Mouse (Mus musculus): Measurements from ENCODE around the gene Commd1. TPM values are rescaled to one million over a fixed set of nuclear protein-coding genes. Genes with fewer than 3 reads are reported as not detected.

Commd1 gene
- total and polyA plus RNA-seq, 2 experiments from 2014 or later: 11.6 to 242 TPM

DNA sequence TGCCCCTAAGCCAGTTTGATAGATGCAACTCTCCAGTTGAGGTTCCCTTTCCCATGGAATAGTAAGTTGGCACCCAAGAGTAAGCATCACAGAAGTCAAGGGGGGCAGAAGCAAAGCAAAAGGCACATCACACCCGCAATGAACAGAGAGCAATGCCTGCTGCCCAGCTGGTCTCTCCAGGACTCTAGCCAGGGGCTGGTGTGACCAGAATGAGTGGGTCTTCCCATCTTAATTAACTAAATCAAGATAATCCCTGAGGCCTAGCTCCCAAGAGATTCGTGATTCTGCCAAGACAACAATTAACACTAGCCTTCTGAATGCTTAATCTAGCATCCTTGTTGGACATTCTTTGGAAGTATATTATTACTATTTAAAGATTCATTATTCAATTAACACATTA is 58.6 kb downstream of the Commd1 start:
- Histone ChIP-seq H3K27ac (no peak overlapping the region), H3K36me3 (ENCODE audit: insufficient read depth, low read length) (no peaks in the 10 kb centered on the region), H3K4me3 (ENCODE audit: low read length) (no peak overlapping the region), H3K4me1 (ENCODE audit: insufficient read depth, low read length) (no peaks in the 10 kb centered on the region), H3K9me3 (ENCODE audit: low read length) (no peaks in the 10 kb centered on the region), H3K4me2 (ENCODE audit: low read depth, low read length) (no peak overlapping the region), H3K27me3 (ENCODE audit: insufficient read depth, low read length) (no peaks in the 10 kb centered on the region), H3K9ac (replicated peaks; ENCODE audit: low read length) (no peak overlapping the region)
- peak; percentile 27 for DNase-seq (ENCODE audit: low spot score)
- 45% methylated on average over 2 of the region's 2 CpGs for WGBS
- no peak for ATAC-seq
- TF ChIP-seq CTCF (IDR thresholded peaks at IDR 0.05; ENCODE audit: low read depth): no peak

DNA sequence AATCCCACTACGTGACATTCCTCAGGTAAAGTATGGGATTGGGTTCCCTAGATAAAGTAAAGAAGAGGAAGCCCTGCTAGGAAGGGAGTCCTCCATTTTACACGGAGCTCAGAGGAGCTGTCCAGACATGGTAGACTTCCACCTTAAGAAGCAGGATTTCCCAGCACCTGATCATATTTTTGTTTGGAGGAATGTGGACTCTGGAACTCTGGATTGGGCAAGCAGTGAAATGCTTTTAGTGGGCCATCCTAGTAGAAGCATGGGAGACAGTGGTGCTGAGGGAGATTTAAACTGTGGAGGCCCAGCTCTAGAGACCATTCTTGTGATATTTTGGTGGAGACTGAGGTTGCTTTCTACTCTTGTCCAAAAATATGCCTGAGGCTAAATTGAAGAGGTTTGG is 59.6 kb downstream of the Commd1 start:
- H3K9ac ChIP-seq (replicated peaks; ENCODE audit: low read length): no peak overlapping the region
- no peak overlapping the region for H3K27ac ChIP-seq
- DNase-seq (ENCODE audit: low spot score): no peak
- no peak for TF ChIP-seq CTCF (IDR thresholded peaks at IDR 0.05; ENCODE audit: low read depth)
- H3K4me1 ChIP-seq (ENCODE audit: insufficient read depth, low read length): no peaks in the 10 kb centered on the region
- WGBS: 97% methylated on average over 2 of the region's 2 CpGs
- no peak for ATAC-seq
- H3K27me3 ChIP-seq (ENCODE audit: insufficient read depth, low read length): no peaks in the 10 kb centered on the region
- H3K4me3 ChIP-seq (ENCODE audit: low read length): no peak overlapping the region
- H3K36me3 ChIP-seq (ENCODE audit: insufficient read depth, low read length): no peaks in the 10 kb centered on the region
- no peak overlapping the region for H3K4me2 ChIP-seq (ENCODE audit: low read depth, low read length)
- no peaks in the 10 kb centered on the region for H3K9me3 ChIP-seq (ENCODE audit: low read length)

DNA sequence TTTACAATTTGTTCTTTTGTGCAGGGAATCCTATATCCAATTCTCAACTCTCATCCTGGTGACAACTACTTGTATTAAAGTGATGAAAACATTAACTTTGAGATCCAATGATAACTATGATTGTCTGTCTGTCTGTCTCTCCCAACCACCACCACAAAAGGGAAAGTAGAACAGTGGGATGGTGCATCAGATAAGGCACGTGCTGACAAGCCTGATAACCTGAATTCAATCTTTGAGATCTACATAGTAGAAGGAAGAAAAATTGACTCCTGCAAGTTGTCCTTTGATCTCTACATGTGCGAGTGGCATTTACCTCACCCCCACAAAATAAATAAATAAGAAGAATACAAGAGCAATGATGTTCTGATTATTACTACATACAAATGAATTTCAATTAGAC is 62.8 kb downstream of the Commd1 start:
- no peaks in the 10 kb centered on the region for H3K27me3 ChIP-seq (ENCODE audit: insufficient read depth, low read length)
- no peak for ATAC-seq
- TF ChIP-seq CTCF (IDR thresholded peaks at IDR 0.05; ENCODE audit: low read depth): no peak

DNA sequence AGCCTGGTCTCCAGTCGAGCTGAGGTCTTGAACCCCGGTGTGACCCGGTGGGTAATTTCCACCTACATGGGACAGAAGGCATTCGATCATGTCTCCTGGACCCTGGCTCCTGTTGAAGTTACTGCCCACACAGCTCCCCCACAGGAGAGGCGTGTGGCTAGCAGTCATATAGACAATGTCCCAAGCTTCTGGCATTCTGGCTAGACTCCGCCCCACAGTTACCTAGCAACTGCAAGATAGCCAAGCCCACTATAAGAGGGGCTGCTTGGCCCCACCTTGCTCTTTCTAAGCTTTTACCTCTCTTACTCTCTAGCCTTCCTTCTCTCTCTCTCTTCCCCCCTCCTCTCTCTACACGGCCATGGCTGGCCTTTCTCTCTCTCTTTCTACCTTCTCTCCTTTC is 64.4 kb downstream of the Commd1 start:
- H3K9me3 ChIP-seq (ENCODE audit: low read length): 0 out of 2 replicates have a peak, but pooled peaks cover 2% of the 10 kb centered on the region
- WGBS: 87% methylated on average over 7 of the region's 7 CpGs
- TF ChIP-seq CTCF (IDR thresholded peaks at IDR 0.05; ENCODE audit: low read depth): no peak
- H3K4me2 ChIP-seq (ENCODE audit: low read depth, low read length): no peak overlapping the region
- H3K9ac ChIP-seq (replicated peaks; ENCODE audit: low read length): no peak overlapping the region
- no peak overlapping the region for H3K27ac ChIP-seq
- DNase-seq (ENCODE audit: low spot score) (no peak), ATAC-seq (no peak)
- no peaks in the 10 kb centered on the region for H3K27me3 ChIP-seq (ENCODE audit: insufficient read depth, low read length)
- no peaks in the 10 kb centered on the region for H3K4me1 ChIP-seq (ENCODE audit: insufficient read depth, low read length)
- H3K36me3 ChIP-seq (ENCODE audit: insufficient read depth, low read length): no peaks in the 10 kb centered on the region
- no peak overlapping the region for H3K4me3 ChIP-seq (ENCODE audit: low read length)

More for the DNA sequence above, 62.8 kb downstream of the Commd1 start:
- no peaks in the 10 kb centered on the region for H3K4me1 ChIP-seq (ENCODE audit: insufficient read depth, low read length)
- no peak for DNase-seq (ENCODE audit: low spot score)
- no peak overlapping the region for H3K9ac ChIP-seq (replicated peaks; ENCODE audit: low read length)
- H3K27ac ChIP-seq: no peak overlapping the region
- WGBS: 85% methylated on average over 2 of the region's 2 CpGs
- H3K9me3 ChIP-seq (ENCODE audit: low read length): 0 out of 2 replicates have a peak, but pooled peaks cover 2% of the 10 kb centered on the region
- no peak overlapping the region for H3K4me3 ChIP-seq (ENCODE audit: low read length)
- H3K4me2 ChIP-seq (ENCODE audit: low read depth, low read length): no peak overlapping the region
- H3K36me3 ChIP-seq (ENCODE audit: insufficient read depth, low read length): no peaks in the 10 kb centered on the region

DNA sequence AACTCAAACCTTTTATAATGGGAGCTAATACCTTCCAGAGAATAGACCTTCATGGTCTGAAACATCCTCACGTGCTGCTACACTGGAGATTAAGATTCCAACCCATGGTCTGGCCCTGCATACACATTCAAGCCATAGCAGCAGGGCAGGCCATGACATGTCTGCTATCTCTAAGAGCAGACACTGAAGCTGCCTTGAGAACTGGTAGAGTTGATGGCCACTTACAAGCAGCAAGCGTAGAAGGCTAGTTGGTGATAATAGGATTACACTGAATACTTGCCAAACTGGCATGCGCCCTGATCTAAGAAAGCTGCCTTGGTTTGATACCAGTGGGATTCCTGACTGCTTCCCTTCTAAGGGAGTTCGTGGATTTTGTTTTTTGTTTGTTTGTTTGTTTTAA is 68.4 kb downstream of the Commd1 start:
- 0 out of 2 replicates have a peak, but pooled peaks cover 2% of the 10 kb centered on the region for H3K9me3 ChIP-seq (ENCODE audit: low read length)
- 72% methylated on average over 4 of the region's 4 CpGs for WGBS
- no peaks in the 10 kb centered on the region for H3K36me3 ChIP-seq (ENCODE audit: insufficient read depth, low read length)
- H3K4me1 ChIP-seq (ENCODE audit: insufficient read depth, low read length): no peaks in the 10 kb centered on the region
- no peak overlapping the region for H3K9ac ChIP-seq (replicated peaks; ENCODE audit: low read length)
- no peak overlapping the region for H3K27ac ChIP-seq
- no peaks in the 10 kb centered on the region for H3K27me3 ChIP-seq (ENCODE audit: insufficient read depth, low read length)
- H3K4me2 ChIP-seq (ENCODE audit: low read depth, low read length): no peak overlapping the region
- H3K4me3 ChIP-seq (ENCODE audit: low read length): no peak overlapping the region
- no peak for TF ChIP-seq CTCF (IDR thresholded peaks at IDR 0.05; ENCODE audit: low read depth)
- ATAC-seq: no peak
- peak; percentile 34 for DNase-seq (ENCODE audit: low spot score)

DNA sequence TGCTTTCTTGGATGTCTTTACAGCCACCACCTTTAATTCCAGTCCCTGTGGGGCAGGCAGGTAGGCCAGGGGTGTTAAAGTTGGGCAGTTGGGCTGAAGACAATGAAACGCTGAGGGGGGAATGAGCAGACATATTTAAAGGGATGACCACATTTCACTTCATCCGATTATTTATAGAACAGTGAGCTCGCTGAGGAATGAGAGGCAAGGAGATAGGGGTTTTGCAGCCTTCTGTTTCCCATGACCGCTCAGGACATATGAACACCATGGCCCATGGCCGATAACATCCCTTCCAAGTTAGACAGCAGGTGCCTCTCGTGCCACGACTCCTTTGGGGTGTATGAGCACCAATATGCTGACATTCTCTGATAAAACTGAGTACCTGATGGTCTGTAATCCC is 70.4 kb downstream of the Commd1 start:
- Histone ChIP-seq H3K4me2 (ENCODE audit: low read depth, low read length) (no peak overlapping the region), H3K9ac (replicated peaks; ENCODE audit: low read length) (no peak overlapping the region), H3K9me3 (ENCODE audit: low read length) (no peaks in the 10 kb centered on the region), H3K27ac (no peak overlapping the region), H3K27me3 (ENCODE audit: insufficient read depth, low read length) (no peaks in the 10 kb centered on the region), H3K36me3 (ENCODE audit: insufficient read depth, low read length) (no peaks in the 10 kb centered on the region), H3K4me1 (ENCODE audit: insufficient read depth, low read length) (no peaks in the 10 kb centered on the region), H3K4me3 (ENCODE audit: low read length) (no peak overlapping the region)
- ATAC-seq (no peak), DNase-seq (ENCODE audit: low spot score) (no peak)
- WGBS: 91% methylated on average over 7 of the region's 7 CpGs
- TF ChIP-seq CTCF (IDR thresholded peaks at IDR 0.05; ENCODE audit: low read depth): no peak

DNA sequence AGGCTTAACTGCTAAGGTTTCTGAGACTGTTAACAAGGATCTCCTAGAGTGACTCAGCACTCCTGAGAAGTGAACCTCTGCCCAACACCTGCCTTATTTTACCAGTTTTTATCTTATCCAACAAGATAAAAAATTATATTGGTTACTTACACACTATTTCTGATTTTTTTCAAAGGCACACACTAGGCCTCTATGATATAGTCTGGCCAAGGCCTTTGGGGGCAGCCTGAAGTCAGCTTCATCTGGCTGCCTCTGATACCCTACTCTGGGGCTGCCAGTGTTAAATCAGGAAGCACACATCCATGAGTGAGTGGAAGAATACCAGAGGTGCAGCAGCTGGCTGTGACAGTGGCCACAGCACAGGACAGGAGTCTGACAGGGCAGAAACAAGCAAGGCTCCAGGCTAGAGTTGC is 75.7 kb downstream of the Commd1 start:
- Histone ChIP-seq H3K27ac (no peak overlapping the region), H3K4me3 (ENCODE audit: low read length) (no peak overlapping the region), H3K4me1 (ENCODE audit: insufficient read depth, low read length) (no peaks in the 10 kb centered on the region), H3K9ac (replicated peaks; ENCODE audit: low read length) (no peak overlapping the region), H3K4me2 (ENCODE audit: low read depth, low read length) (no peak overlapping the region), H3K9me3 (ENCODE audit: low read length) (no peaks in the 10 kb centered on the region), H3K27me3 (ENCODE audit: insufficient read depth, low read length) (no peaks in the 10 kb centered on the region), H3K36me3 (ENCODE audit: insufficient read depth, low read length) (no peaks in the 10 kb centered on the region)
- TF ChIP-seq CTCF (IDR thresholded peaks at IDR 0.05; ENCODE audit: low read depth): no peak
- DNase-seq (ENCODE audit: low spot score): no peak
- ATAC-seq: no peak

Data from hindbrain, postnatal 0 days (tissue).